Mouse (Mus musculus): Measurements from ENCODE around the gene Bckdhb. TPM values are rescaled to one million over a fixed set of nuclear protein-coding genes. Genes with fewer than 3 reads are reported as not detected.
A peak's percentile ranks its signal among the peaks of the same experiment; 100 is the strongest.
"Not testable (repeated sequence)": the region's sequence is repeated elsewhere in the genome, so short reads cannot be mapped to it uniquely, and the experiment has no call there.

The Bckdhb gene
- polyA plus RNA-seq, 1 experiment from 2014 or later, result 30.7 TPM

- H3K36me3 ChIP-seq (ENCODE audit: control insufficient read depth, insufficient read depth, low read length), result no peaks in the 10 kb centered on the region
Observed at GRCm38 (mm10) chr9:83909836-83910235, 15.1 kb upstream of the Bckdhb start.

GRCm38 (mm10) chr9:83910926-83911325 is 14.0 kb upstream of the Bckdhb start:
- Histone ChIP-seq H3K4me1 (ENCODE audit: control insufficient read depth, insufficient read depth, low read length) (no peaks in the 10 kb centered on the region), H3K27me3 (replicated peaks; ENCODE audit: control insufficient read depth, insufficient read depth, low read length) (no peaks in the 10 kb centered on the region), H3K4me3 (ENCODE audit: low read length) (no peak overlapping the region), H3K9ac (ENCODE audit: low read depth, low read length) (no peak overlapping the region), H3K36me3 (ENCODE audit: control insufficient read depth, insufficient read depth, low read length) (no peaks in the 10 kb centered on the region), H3K27ac (ENCODE audit: low read length) (no peak overlapping the region), H3K4me2 (ENCODE audit: low read depth, low read length) (no peak overlapping the region), H3K9me3 (ENCODE audit: control insufficient read depth, low read length) (no peaks in the 10 kb centered on the region)
- ATAC-seq, result no peak
- WGBS, result 86% methylated on average over 2 of the region's 2 CpGs

More at GRCm38 (mm10) chr9:83909836-83910235, 15.1 kb upstream of the Bckdhb start:
- 87% methylated on average over 2 of the region's 2 CpGs for WGBS
- no peaks in the 10 kb centered on the region for H3K9me3 ChIP-seq (ENCODE audit: control insufficient read depth, low read length)
- H3K9ac ChIP-seq (ENCODE audit: low read depth, low read length), result no peak overlapping the region
- no peak overlapping the region for H3K4me3 ChIP-seq (ENCODE audit: low read length)
- no peaks in the 10 kb centered on the region for H3K27me3 ChIP-seq (replicated peaks; ENCODE audit: control insufficient read depth, insufficient read depth, low read length)
- no peak for ATAC-seq
- H3K4me1 ChIP-seq (ENCODE audit: control insufficient read depth, insufficient read depth, low read length), result no peaks in the 10 kb centered on the region
- no peak overlapping the region for H3K4me2 ChIP-seq (ENCODE audit: low read depth, low read length)
- no peak overlapping the region for H3K27ac ChIP-seq (ENCODE audit: low read length)

DNA sequence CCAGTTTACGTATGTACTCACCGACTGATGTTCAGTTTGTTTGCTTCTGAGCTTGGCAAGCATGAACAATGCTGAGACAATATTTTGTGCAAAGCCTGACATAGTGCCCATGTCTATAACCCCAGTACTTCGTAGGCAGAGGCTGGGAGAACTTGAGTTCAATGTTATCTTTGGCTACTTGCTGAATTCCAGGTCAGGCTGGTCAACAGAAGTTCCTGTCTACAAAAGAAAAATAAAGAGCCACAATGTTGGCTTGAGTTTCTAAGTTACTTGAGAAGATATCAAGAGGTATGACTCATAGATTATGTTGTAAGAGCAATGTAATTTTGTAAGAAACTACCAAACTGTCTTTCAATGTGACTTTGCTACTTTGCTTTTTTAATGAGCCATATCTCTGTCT is 2.9 kb upstream of the Bckdhb start:
- H3K4me1 ChIP-seq (ENCODE audit: control insufficient read depth, insufficient read depth, low read length), result peaks cover 5% of the 10 kb centered on the region; the same call in 1 of the 2 replicates
- H3K4me3 ChIP-seq (ENCODE audit: low read length), result no peak overlapping the region
- H3K27me3 ChIP-seq (replicated peaks; ENCODE audit: control insufficient read depth, insufficient read depth, low read length), result no peaks in the 10 kb centered on the region
- H3K4me2 ChIP-seq (ENCODE audit: low read depth, low read length), result no peak overlapping the region
- H3K27ac ChIP-seq (ENCODE audit: low read length), result no peak overlapping the region
- H3K36me3 ChIP-seq (ENCODE audit: control insufficient read depth, insufficient read depth, low read length), result no peaks in the 10 kb centered on the region
- H3K9ac ChIP-seq (ENCODE audit: low read depth, low read length), result no peak overlapping the region
- no peaks in the 10 kb centered on the region for H3K9me3 ChIP-seq (ENCODE audit: control insufficient read depth, low read length)
- no peak for ATAC-seq
- WGBS, result 81% methylated on average over 3 of the region's 3 CpGs

DNA sequence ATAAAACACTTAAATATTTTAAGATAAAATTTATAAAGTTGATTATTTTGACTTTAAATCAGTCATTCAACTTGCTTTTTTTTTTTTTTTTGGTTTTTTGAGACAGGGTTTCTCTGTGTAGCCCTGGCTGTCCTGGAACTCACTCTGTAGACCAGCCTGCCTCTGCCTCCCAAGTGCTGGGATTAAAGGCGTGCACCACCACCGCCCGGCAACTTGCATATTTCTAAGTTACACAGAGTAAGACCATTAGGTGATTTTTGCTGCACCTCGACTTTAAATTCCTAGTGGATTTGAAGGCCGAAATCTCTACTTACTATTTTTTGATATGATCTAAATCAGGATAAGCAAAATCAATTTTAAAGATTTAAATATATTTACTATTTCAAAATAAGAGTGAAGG is 589 bp upstream of the Bckdhb start:
- peaks cover 5% of the 10 kb centered on the region; the same call in 1 of the 2 replicates for H3K4me1 ChIP-seq (ENCODE audit: control insufficient read depth, insufficient read depth, low read length)
- WGBS, result 86% methylated on average over 5 of the region's 5 CpGs
- no peak overlapping the region for H3K27ac ChIP-seq (ENCODE audit: low read length)
- H3K4me2 ChIP-seq (ENCODE audit: low read depth, low read length), result peak overlapping the region; percentile 68
- no peak for ATAC-seq
- H3K4me3 ChIP-seq (ENCODE audit: low read length), result peak overlapping the region; percentile 74
- H3K9me3 ChIP-seq (ENCODE audit: control insufficient read depth, low read length), result no peaks in the 10 kb centered on the region
- no peak overlapping the region for H3K9ac ChIP-seq (ENCODE audit: low read depth, low read length)
- no peaks in the 10 kb centered on the region for H3K36me3 ChIP-seq (ENCODE audit: control insufficient read depth, insufficient read depth, low read length)
- no peaks in the 10 kb centered on the region for H3K27me3 ChIP-seq (replicated peaks; ENCODE audit: control insufficient read depth, insufficient read depth, low read length)

DNA sequence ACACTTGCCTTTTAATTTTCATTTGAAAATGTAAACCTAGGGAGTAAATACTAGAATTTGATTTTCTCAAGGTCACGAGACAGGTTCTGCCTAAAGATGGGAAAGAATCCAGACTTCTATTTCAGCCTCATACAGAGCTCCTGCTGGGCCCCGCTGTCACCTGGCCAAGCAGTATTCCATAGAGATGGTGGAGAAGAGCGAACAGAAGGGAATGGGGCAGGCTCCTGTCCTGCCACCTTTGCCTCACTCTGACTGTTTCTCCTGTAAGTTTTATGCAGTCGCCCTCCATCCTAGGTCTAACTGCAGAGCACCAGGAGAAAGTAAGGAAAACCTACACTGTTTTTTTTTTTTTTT is 720 bp downstream of the Bckdhb start:
- Histone ChIP-seq H3K4me2 (ENCODE audit: low read depth, low read length) (peak overlapping the region; percentile 68), H3K27ac (ENCODE audit: low read length) (no peak overlapping the region), H3K27me3 (replicated peaks; ENCODE audit: control insufficient read depth, insufficient read depth, low read length) (no peaks in the 10 kb centered on the region), H3K4me1 (ENCODE audit: control insufficient read depth, insufficient read depth, low read length) (peaks cover 5% of the 10 kb centered on the region; the same call in 1 of the 2 replicates), H3K9me3 (ENCODE audit: control insufficient read depth, low read length) (no peaks in the 10 kb centered on the region), H3K36me3 (ENCODE audit: control insufficient read depth, insufficient read depth, low read length) (no peaks in the 10 kb centered on the region), H3K4me3 (ENCODE audit: low read length) (peak overlapping the region; percentile 74), H3K9ac (ENCODE audit: low read depth, low read length) (peak overlapping the region; percentile 69)
- 63% methylated on average over 4 of the region's 4 CpGs for WGBS
- no peak for ATAC-seq

DNA sequence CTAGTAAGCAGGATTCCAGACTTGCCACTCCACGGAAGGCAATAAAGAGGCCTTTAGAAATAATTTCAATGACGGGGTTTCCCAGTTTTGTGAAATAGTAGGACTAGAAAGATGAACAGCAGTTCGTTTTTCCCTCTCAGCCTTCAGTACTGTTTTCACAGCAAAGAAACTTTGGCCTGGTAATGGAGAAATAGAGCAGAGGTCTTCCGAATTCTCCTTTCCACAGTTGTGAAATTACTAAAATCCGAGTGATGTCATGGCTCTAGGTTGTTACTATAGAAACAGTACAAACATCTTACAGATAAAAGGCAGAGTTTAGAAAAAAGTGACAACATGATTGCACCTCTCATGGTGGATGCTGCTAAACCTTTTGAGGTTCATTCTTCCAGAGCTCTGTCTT is 1.4 kb downstream of the Bckdhb start:
- no peaks in the 10 kb centered on the region for H3K27me3 ChIP-seq (replicated peaks; ENCODE audit: control insufficient read depth, insufficient read depth, low read length)
- no peak for ATAC-seq
- no peak overlapping the region for H3K4me2 ChIP-seq (ENCODE audit: low read depth, low read length)
- no peaks in the 10 kb centered on the region for H3K36me3 ChIP-seq (ENCODE audit: control insufficient read depth, insufficient read depth, low read length)
- H3K4me1 ChIP-seq (ENCODE audit: control insufficient read depth, insufficient read depth, low read length), result peaks cover 5% of the 10 kb centered on the region; the same call in 1 of the 2 replicates
- no peak overlapping the region for H3K9ac ChIP-seq (ENCODE audit: low read depth, low read length)
- no peaks in the 10 kb centered on the region for H3K9me3 ChIP-seq (ENCODE audit: control insufficient read depth, low read length)
- no peak overlapping the region for H3K27ac ChIP-seq (ENCODE audit: low read length)
- no peak overlapping the region for H3K4me3 ChIP-seq (ENCODE audit: low read length)
- 80% methylated on average over 5 of the region's 5 CpGs for WGBS

GRCm38 (mm10) chr9:83939501-83939900 is 14.6 kb downstream of the Bckdhb start:
- not testable (repeated sequence) for H3K27ac ChIP-seq (ENCODE audit: low read length); H3K9ac ChIP-seq (ENCODE audit: low read depth, low read length); H3K9me3 ChIP-seq (ENCODE audit: control insufficient read depth, low read length); H3K27me3 ChIP-seq (replicated peaks; ENCODE audit: control insufficient read depth, insufficient read depth, low read length); H3K36me3 ChIP-seq (ENCODE audit: control insufficient read depth, insufficient read depth, low read length); H3K4me3 ChIP-seq (ENCODE audit: low read length); H3K4me1 ChIP-seq (ENCODE audit: control insufficient read depth, insufficient read depth, low read length); ATAC-seq; H3K4me2 ChIP-seq (ENCODE audit: low read depth, low read length)

- H3K27ac ChIP-seq (ENCODE audit: low read length), result no peak overlapping the region
- H3K4me2 ChIP-seq (ENCODE audit: low read depth, low read length), result no peak overlapping the region
- WGBS, result 91% methylated on average over 3 of the region's 3 CpGs
- no peaks in the 10 kb centered on the region for H3K36me3 ChIP-seq (ENCODE audit: control insufficient read depth, insufficient read depth, low read length)
- no peak for ATAC-seq
- H3K4me1 ChIP-seq (ENCODE audit: control insufficient read depth, insufficient read depth, low read length), result no peaks in the 10 kb centered on the region
- no peak overlapping the region for H3K4me3 ChIP-seq (ENCODE audit: low read length)
- no peaks in the 10 kb centered on the region for H3K9me3 ChIP-seq (ENCODE audit: control insufficient read depth, low read length)
- no peaks in the 10 kb centered on the region for H3K27me3 ChIP-seq (replicated peaks; ENCODE audit: control insufficient read depth, insufficient read depth, low read length)
- no peak overlapping the region for H3K9ac ChIP-seq (ENCODE audit: low read depth, low read length)
Observed at GRCm38 (mm10) chr9:83940016-83940415, 15.1 kb downstream of the Bckdhb start.

DNA sequence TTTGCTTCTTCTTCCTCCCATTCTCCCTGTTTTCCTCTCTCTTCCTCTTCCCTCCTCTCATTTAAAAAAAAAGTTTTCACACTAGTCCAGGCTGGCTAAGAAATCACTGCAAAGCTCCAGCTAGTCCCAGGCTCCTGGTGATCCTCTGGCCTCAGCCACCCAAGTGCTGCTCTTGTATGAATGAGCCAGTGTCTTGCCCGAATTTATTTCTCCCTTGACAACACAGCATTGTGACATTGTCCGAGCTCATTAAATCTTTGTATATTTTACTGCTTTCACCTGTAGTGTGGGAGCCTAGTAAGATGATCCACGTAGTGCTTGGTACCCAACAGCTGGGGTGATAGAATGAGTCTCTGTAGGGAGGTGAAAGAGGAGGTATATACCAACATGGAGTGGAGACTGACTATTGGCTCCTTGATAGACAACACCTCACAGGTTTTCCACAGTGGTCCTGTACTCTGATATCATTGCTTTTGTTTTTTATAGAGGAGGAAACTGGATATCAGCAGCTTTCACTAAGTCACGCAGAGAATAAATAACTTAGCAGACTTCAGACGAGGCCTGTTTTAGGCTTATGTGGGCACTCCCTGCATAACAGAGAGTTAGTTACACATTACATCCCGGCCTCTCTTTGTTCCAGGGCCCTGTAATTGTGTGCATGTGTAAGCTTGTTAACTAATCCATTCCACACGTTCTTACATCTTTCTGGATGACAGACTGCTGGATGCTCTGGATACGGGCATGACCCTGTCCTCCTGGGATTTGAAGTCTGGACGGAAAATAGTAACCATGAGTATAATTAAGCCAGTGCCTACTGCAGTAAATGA is 15.8 kb downstream of the Bckdhb start:
- WGBS, result 83% methylated on average over 9 of the region's 9 CpGs
- Histone ChIP-seq H3K4me3 (ENCODE audit: low read length) (no peak overlapping the region), H3K9me3 (ENCODE audit: control insufficient read depth, low read length) (no peaks in the 10 kb centered on the region), H3K27ac (ENCODE audit: low read length) (no peak overlapping the region), H3K9ac (ENCODE audit: low read depth, low read length) (no peak overlapping the region), H3K36me3 (ENCODE audit: control insufficient read depth, insufficient read depth, low read length) (no peaks in the 10 kb centered on the region), H3K27me3 (replicated peaks; ENCODE audit: control insufficient read depth, insufficient read depth, low read length) (no peaks in the 10 kb centered on the region), H3K4me1 (ENCODE audit: control insufficient read depth, insufficient read depth, low read length) (no peaks in the 10 kb centered on the region), H3K4me2 (ENCODE audit: low read depth, low read length) (no peak overlapping the region)
- ATAC-seq, result no peak

DNA sequence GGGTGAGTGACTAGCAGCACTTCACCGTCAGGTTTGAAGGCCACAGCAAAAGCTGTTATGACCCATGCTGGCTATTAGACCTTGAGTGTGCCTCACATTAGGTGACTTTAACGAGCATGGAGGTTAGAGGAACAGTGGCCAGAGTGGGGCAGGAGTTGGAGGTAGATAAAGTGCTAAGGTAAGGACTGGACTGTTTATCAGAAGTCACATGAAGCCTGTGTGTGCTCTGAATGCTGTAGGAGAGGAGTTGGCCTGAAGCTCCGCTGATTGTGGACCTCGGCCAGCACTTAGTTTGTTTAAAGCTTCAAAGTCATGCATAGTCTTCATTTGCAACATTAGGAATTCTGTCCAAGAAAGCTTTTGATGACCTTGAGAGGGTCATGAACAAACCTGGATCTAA is 26.4 kb downstream of the Bckdhb start:
- H3K4me1 ChIP-seq (ENCODE audit: control insufficient read depth, insufficient read depth, low read length), result no peaks in the 10 kb centered on the region
- no peaks in the 10 kb centered on the region for H3K36me3 ChIP-seq (ENCODE audit: control insufficient read depth, insufficient read depth, low read length)
- H3K4me3 ChIP-seq (ENCODE audit: low read length), result no peak overlapping the region
- H3K9ac ChIP-seq (ENCODE audit: low read depth, low read length), result no peak overlapping the region
- H3K9me3 ChIP-seq (ENCODE audit: control insufficient read depth, low read length), result no peaks in the 10 kb centered on the region
- no peak for ATAC-seq
- H3K27me3 ChIP-seq (replicated peaks; ENCODE audit: control insufficient read depth, insufficient read depth, low read length), result no peaks in the 10 kb centered on the region
- 69% methylated on average over 4 of the region's 4 CpGs for WGBS
- H3K27ac ChIP-seq (ENCODE audit: low read length), result no peak overlapping the region
- no peak overlapping the region for H3K4me2 ChIP-seq (ENCODE audit: low read depth, low read length)
